Mouse (Mus musculus) testis, adult 2 months (tissue): ENCODE results near the gene Gstm3.

Experiments used
- CTCF ChIP-seq: fragments of 200-500 bp; IDR thresholded peaks from 2 replicates; pipeline ENCODE4 v1.5.1; 2012; ENCODE audit warnings: low read depth, mild to moderate bottlenecking, inconsistent platforms, low read length, moderate library complexity; ENCODE audit not compliant: control insufficient read depth, insufficient read depth, insufficient replicate concordance
- POLR2A ChIP-seq: fragments of 200-500 bp; IDR thresholded peaks from 2 replicates; pipeline ENCODE4 v1.6.1; 2012; ENCODE audit warnings: low read depth, mild to moderate bottlenecking, inconsistent platforms, low read length, moderate library complexity; ENCODE audit not compliant: control insufficient read depth

GRCm38 (mm10) chr3:107953906-107954305 lies 15.2 kb downstream of the Gstm3 start:
- TF ChIP-seq CTCF (no peak), POLR2A (no peak)
